Comparison of ENCODE assay signal across 8 mouse cellular contexts in genomic region chr7:27928818-27929695, GRCm38 (mm10). TPM values are rescaled to one million over a fixed set of nuclear protein-coding genes. Genes with fewer than 3 reads are reported as not detected.
DNase-seq lines count a peak whose midpoint lies in the region; ATAC-seq and TF ChIP-seq lines count a peak whose summit lies in the region.

TSS of gene Zfp974 (minus strand) at chr7:27929460.

- TF ChIP-seq EP300 in stomach, postnatal 0 days (optimal IDR thresholded peaks at IDR 0.05), result no peak

- H3K4me3 ChIP-seq in bone marrow, adult 2 months (replicated peaks; ENCODE audit: control insufficient read depth, low read depth, low read length), result peak within 1 kb of the TSS; percentile 78
- H3K4me3 ChIP-seq in embryonic facial prominence, embryonic 15.5 days (replicated peaks), result peak within 1 kb of the TSS; percentile 69
- peak within 1 kb of the TSS; percentile 83 for H3K4me3 ChIP-seq in heart, embryonic 12.5 days
- peak within 1 kb of the TSS; percentile 73 for H3K4me3 ChIP-seq in kidney, embryonic 16.5 days (ENCODE audit: low read length)
- peak within 1 kb of the TSS; percentile 62 for H3K4me3 ChIP-seq in liver, embryonic 15.5 days (replicated peaks)
- peak within 1 kb of the TSS; percentile 56 for H3K4me3 ChIP-seq in neural tube, embryonic 12.5 days
- peak within 1 kb of the TSS; percentile 61 for H3K4me3 ChIP-seq in stomach, postnatal 0 days (ENCODE audit: low read depth, low read length)

- H3K9me3 ChIP-seq in embryonic facial prominence, embryonic 15.5 days (replicated peaks), result no peaks in the 10 kb centered on the region
- no peaks in the 10 kb centered on the region for H3K9me3 ChIP-seq in heart, embryonic 12.5 days (replicated peaks)
- no peaks in the 10 kb centered on the region for H3K9me3 ChIP-seq in kidney, embryonic 16.5 days (ENCODE audit: low read length)
- no peaks in the 10 kb centered on the region for H3K9me3 ChIP-seq in liver, embryonic 15.5 days (replicated peaks)
- H3K9me3 ChIP-seq in neural tube, embryonic 12.5 days, result no peaks in the 10 kb centered on the region
- H3K9me3 ChIP-seq in stomach, postnatal 0 days (ENCODE audit: control insufficient read depth, low read length), result no peaks in the 10 kb centered on the region

- TF ChIP-seq POLR2A in bone marrow, adult 2 months (IDR thresholded peaks at IDR 0.05; ENCODE audit: borderline replicate concordance, control insufficient read depth, low read depth, low read length), result no peak

- H3K9ac ChIP-seq in embryonic facial prominence, embryonic 15.5 days, result peak within 1 kb of the TSS; percentile 74
- peak within 1 kb of the TSS; percentile 84 for H3K9ac ChIP-seq in heart, embryonic 12.5 days
- peak within 1 kb of the TSS; percentile 87 for H3K9ac ChIP-seq in kidney, embryonic 16.5 days (replicated peaks; ENCODE audit: low read length)
- peak within 1 kb of the TSS; percentile 46; the same call in 1 of the 2 replicates for H3K9ac ChIP-seq in liver, embryonic 15.5 days
- peak within 1 kb of the TSS; percentile 67 for H3K9ac ChIP-seq in neural tube, embryonic 12.5 days
- peak within 1 kb of the TSS; percentile 72 for H3K9ac ChIP-seq in stomach, postnatal 0 days (ENCODE audit: low read length)

- no peaks in the 10 kb centered on the region for H3K27me3 ChIP-seq in embryonic facial prominence, embryonic 15.5 days
- H3K27me3 ChIP-seq in heart, embryonic 12.5 days (replicated peaks), result no peaks in the 10 kb centered on the region
- no peaks in the 10 kb centered on the region for H3K27me3 ChIP-seq in kidney, embryonic 16.5 days (ENCODE audit: insufficient read depth, low read length)
- H3K27me3 ChIP-seq in liver, embryonic 15.5 days, result no peaks in the 10 kb centered on the region
- no peaks in the 10 kb centered on the region for H3K27me3 ChIP-seq in neural tube, embryonic 12.5 days (replicated peaks)
- no peaks in the 10 kb centered on the region for H3K27me3 ChIP-seq in stomach, postnatal 0 days (ENCODE audit: control insufficient read depth, insufficient read depth, low read length)

- DNase-seq in CD4-positive, CD25-positive, alpha-beta regulatory T cell, adult 2 months (ENCODE audit: low read depth, low spot score), result peak; percentile 81
- DNase-seq in stomach, postnatal 0 days (ENCODE audit: low spot score), result peak; percentile 79

- H3K4me2 ChIP-seq in embryonic facial prominence, embryonic 15.5 days (replicated peaks), result peak within 1 kb of the TSS; percentile 75
- peak within 1 kb of the TSS; percentile 92 for H3K4me2 ChIP-seq in heart, embryonic 12.5 days
- peak within 1 kb of the TSS; percentile 70 for H3K4me2 ChIP-seq in kidney, embryonic 16.5 days (replicated peaks; ENCODE audit: low read depth, low read length)
- peak within 1 kb of the TSS; percentile 68 for H3K4me2 ChIP-seq in liver, embryonic 15.5 days
- peak within 1 kb of the TSS; percentile 87 for H3K4me2 ChIP-seq in neural tube, embryonic 12.5 days (replicated peaks)
- peak within 1 kb of the TSS; percentile 54 for H3K4me2 ChIP-seq in stomach, postnatal 0 days (replicated peaks; ENCODE audit: low read depth)

- H3K4me1 ChIP-seq in bone marrow, adult 2 months (ENCODE audit: control insufficient read depth, insufficient read depth, low read length), result peaks cover 1% of the 10 kb centered on the region; the same call in 1 of the 2 replicates
- 0 out of 2 replicates have a peak, but pooled peaks cover 6% of the 10 kb centered on the region for H3K4me1 ChIP-seq in embryonic facial prominence, embryonic 15.5 days
- H3K4me1 ChIP-seq in heart, embryonic 12.5 days (replicated peaks), result peaks cover 11% of the 10 kb centered on the region; the same call in 1 of the 2 replicates
- H3K4me1 ChIP-seq in kidney, embryonic 16.5 days (ENCODE audit: insufficient read depth, low read length), result peaks cover 11% of the 10 kb centered on the region; the same call in 1 of the 2 replicates
- peaks cover 5% of the 10 kb centered on the region for H3K4me1 ChIP-seq in liver, embryonic 15.5 days (replicated peaks)
- H3K4me1 ChIP-seq in neural tube, embryonic 12.5 days, result peaks cover 8% of the 10 kb centered on the region; the same call in 1 of the 2 replicates
- no peaks in the 10 kb centered on the region for H3K4me1 ChIP-seq in stomach, postnatal 0 days (replicated peaks; ENCODE audit: control insufficient read depth, insufficient read depth)

- no peak within 1 kb of the TSS for H3K27ac ChIP-seq in bone marrow, adult 2 months (ENCODE audit: control insufficient read depth, insufficient read depth, low read depth, low read length, poor library complexity)
- 0 out of 2 replicates have a peak within 1 kb of the TSS, but pooled peaks have one; percentile 17 for H3K27ac ChIP-seq in embryonic facial prominence, embryonic 15.5 days (replicated peaks)
- H3K27ac ChIP-seq in heart, embryonic 12.5 days (ENCODE audit: poor library complexity, severe bottlenecking), result no peak within 1 kb of the TSS
- 0 out of 2 replicates have a peak within 1 kb of the TSS, but pooled peaks have one; percentile 35 for H3K27ac ChIP-seq in kidney, embryonic 16.5 days (ENCODE audit: low read length)
- H3K27ac ChIP-seq in liver, embryonic 15.5 days (replicated peaks), result no peak within 1 kb of the TSS
- no peak within 1 kb of the TSS for H3K27ac ChIP-seq in neural tube, embryonic 12.5 days
- 0 out of 2 replicates have a peak within 1 kb of the TSS, but pooled peaks have one; percentile 20 for H3K27ac ChIP-seq in stomach, postnatal 0 days (replicated peaks)

- TF ChIP-seq CTCF in bone marrow, adult 2 months (IDR thresholded peaks at IDR 0.05; ENCODE audit: control insufficient read depth, insufficient read depth, low read length), result no peak
- 0 out of 2 replicates have a peak, but pooled peaks have one; percentile 4 for TF ChIP-seq CTCF in stomach, postnatal 0 days (IDR thresholded peaks at IDR 0.05; ENCODE audit: low read depth)

- 7% methylated on average over 40 of the region's 40 CpGs for WGBS in bone marrow, adult 2 months
- 3% methylated on average over 40 of the region's 40 CpGs for WGBS in embryonic facial prominence, embryonic 15.5 days
- WGBS in heart, embryonic 12.5 days, result 5% methylated on average over 40 of the region's 40 CpGs
- 4% methylated on average over 40 of the region's 40 CpGs for WGBS in kidney, embryonic 16.5 days
- whole genome bisulfite sequencing in liver, embryonic 15.5 days (ENCODE audit: insufficient replicate concordance), result 6% methylated on average over 40 of the region's 40 CpGs
- 3% methylated on average over 40 of the region's 40 CpGs for WGBS in neural tube, embryonic 12.5 days
- 5% methylated on average over 40 of the region's 40 CpGs for WGBS in stomach, postnatal 0 days

- H3K36me3 ChIP-seq in embryonic facial prominence, embryonic 15.5 days, result peaks cover 13% of the 10 kb centered on the region
- peaks cover 15% of the 10 kb centered on the region for H3K36me3 ChIP-seq in heart, embryonic 12.5 days
- H3K36me3 ChIP-seq in kidney, embryonic 16.5 days (ENCODE audit: insufficient read depth, low read length), result peaks cover 8% of the 10 kb centered on the region
- H3K36me3 ChIP-seq in liver, embryonic 15.5 days (replicated peaks), result no peaks in the 10 kb centered on the region
- H3K36me3 ChIP-seq in neural tube, embryonic 12.5 days, result peaks cover 16% of the 10 kb centered on the region; the same call in 1 of the 2 replicates
- no peaks in the 10 kb centered on the region for H3K36me3 ChIP-seq in stomach, postnatal 0 days (ENCODE audit: control insufficient read depth, insufficient read depth, low read length)

- ATAC-seq in embryonic facial prominence, embryonic 15.5 days (ENCODE audit: insufficient number of reproducible peaks, low FRiP score, low TSS enrichment, low read depth), result peak; percentile 65; the same call in 1 of the 2 replicates
- ATAC-seq in heart, embryonic 12.5 days (ENCODE audit: insufficient number of reproducible peaks, low FRiP score), result peak; percentile 79; the same call in 1 of the 2 replicates
- peak; percentile 86 for ATAC-seq in kidney, embryonic 16.5 days (ENCODE audit: low FRiP score, low TSS enrichment)
- ATAC-seq in liver, embryonic 15.5 days (ENCODE audit: insufficient read depth), result peak; percentile 54; the same call in 1 of the 2 replicates
- ATAC-seq in neural tube, embryonic 12.5 days (ENCODE audit: low FRiP score, low read depth), result peak; percentile 85
- peak; percentile 84 for ATAC-seq in stomach, postnatal 0 days (ENCODE audit: low FRiP score, low TSS enrichment)

RNA-seq across cellular contexts. Expression of gene Zfp974, which starts in this region (rescaled TPM):
- 0.57 and 5.4 TPM in 2 replicates for polyA plus RNA-seq in bone marrow, adult 2 months (2011; ENCODE audit: insufficient read depth, insufficient read length, low replicate concordance, missing spikeins)
- polyA plus RNA-seq in embryonic facial prominence, embryonic 15.5 days (2015; fragmentation: Nextera tagmentation; extraction: Ambion mirVana), result 7.5 and 8.1 TPM in 2 replicates
- 8.4 and 8.5 TPM in 2 replicates for polyA plus RNA-seq in heart, embryonic 12.5 days (2016; fragmentation: Nextera tagmentation; extraction: Ambion mirVana)
- polyA plus RNA-seq in kidney, embryonic 16.5 days (2015; fragmentation: Nextera tagmentation; extraction: Ambion mirVana), result 10.6 and 11.9 TPM in 2 replicates
- polyA plus RNA-seq in liver, embryonic 15.5 days (2015; fragmentation: Nextera tagmentation; extraction: Ambion mirVana), result 1.1 TPM in 2 replicates
- 15.8 and 16.1 TPM in 2 replicates for polyA plus RNA-seq in neural tube, embryonic 12.5 days (2016; fragmentation: Nextera tagmentation; extraction: Ambion mirVana)
- polyA plus RNA-seq in stomach, postnatal 0 days (2015; fragmentation: Nextera tagmentation; extraction: Ambion mirVana), result 3.7 and 4.6 TPM in 2 replicates

Comparison
In these comparisons a context has a peak if more than half of its experiments do, and no peak if none do; other contexts are left out.
1. H3K27ac ChIP-seq: peak in embryonic facial prominence, embryonic 15.5 days (single experiment), kidney, embryonic 16.5 days (single experiment) and stomach, postnatal 0 days (single experiment); none in bone marrow, adult 2 months (single experiment), heart, embryonic 12.5 days (single experiment), liver, embryonic 15.5 days (single experiment) and neural tube, embryonic 12.5 days (single experiment).
2. Peak in every context shown above with its lines, with median percentiles within 50 percentile points of each other: H3K4me3 ChIP-seq, ATAC-seq, H3K4me2 ChIP-seq and H3K9ac ChIP-seq.